Comparison of ENCODE assay signal across 8 mouse cellular contexts in the genomic region with DNA sequence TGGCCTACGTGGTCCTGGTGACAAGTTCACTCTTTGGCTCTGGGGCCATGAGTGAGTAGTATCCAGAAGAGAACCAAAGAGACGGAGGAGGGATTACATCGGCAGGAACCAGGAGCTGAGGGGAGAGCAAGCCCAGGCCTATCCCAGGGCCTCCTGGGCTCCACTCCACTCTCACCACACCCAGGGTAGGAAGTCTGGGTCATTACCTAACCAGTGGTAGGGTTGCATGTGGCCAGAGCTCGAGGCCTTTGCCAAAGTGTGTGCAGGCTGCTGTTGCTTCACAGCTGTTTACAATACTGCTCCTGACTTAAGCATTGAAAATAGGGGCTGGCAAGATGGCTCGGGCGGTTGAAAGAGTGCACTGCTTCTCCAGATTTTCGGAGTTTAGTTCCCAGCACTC. TPM values are rescaled to one million over a fixed set of nuclear protein-coding genes. Genes with fewer than 3 reads are reported as not detected.
DNase-seq lines count a peak whose midpoint lies in the region; ATAC-seq and TF ChIP-seq lines count a peak whose summit lies in the region.

No protein-coding gene starts in this region.

- no peaks in the 10 kb centered on the region for H3K9me3 ChIP-seq in forebrain, embryonic 14.5 days (replicated peaks; ENCODE audit: control insufficient read depth, low read length)
- H3K9me3 ChIP-seq in limb, embryonic 15.5 days = no peaks in the 10 kb centered on the region
- no peaks in the 10 kb centered on the region for H3K9me3 ChIP-seq in midbrain, postnatal 0 days (ENCODE audit: low read length)

- TF ChIP-seq CTCF in midbrain, postnatal 0 days (IDR thresholded peaks at IDR 0.05) = no peak

- H3K4me1 ChIP-seq in forebrain, embryonic 14.5 days (ENCODE audit: control insufficient read depth, insufficient read depth, low read length) = peaks cover 18% of the 10 kb centered on the region
- peaks cover 42% of the 10 kb centered on the region for H3K4me1 ChIP-seq in limb, embryonic 15.5 days
- peaks cover 18% of the 10 kb centered on the region for H3K4me1 ChIP-seq in midbrain, postnatal 0 days (ENCODE audit: insufficient read depth, low read length)

- no peaks in the 10 kb centered on the region for H3K27me3 ChIP-seq in forebrain, embryonic 14.5 days (replicated peaks; ENCODE audit: control insufficient read depth, insufficient read depth, low read length)
- no peaks in the 10 kb centered on the region for H3K27me3 ChIP-seq in limb, embryonic 15.5 days
- no peaks in the 10 kb centered on the region for H3K27me3 ChIP-seq in midbrain, postnatal 0 days (ENCODE audit: insufficient read depth, low read length)

- peaks cover 25% of the 10 kb centered on the region for H3K36me3 ChIP-seq in forebrain, embryonic 14.5 days (ENCODE audit: control insufficient read depth, insufficient read depth, low read length)
- peaks cover 25% of the 10 kb centered on the region for H3K36me3 ChIP-seq in limb, embryonic 15.5 days
- peaks cover 13% of the 10 kb centered on the region for H3K36me3 ChIP-seq in midbrain, postnatal 0 days (ENCODE audit: insufficient read depth, low read length)

- no peak overlapping the region for H3K27ac ChIP-seq in forebrain, embryonic 14.5 days (ENCODE audit: low read depth, low read length)
- H3K27ac ChIP-seq in limb, embryonic 15.5 days = no peak overlapping the region
- no peak overlapping the region for H3K27ac ChIP-seq in midbrain, postnatal 0 days (ENCODE audit: low read depth, low read length)

- 86% methylated on average over 7 of the region's 7 CpGs for WGBS in forebrain, embryonic 14.5 days
- 62% methylated on average over 7 of the region's 7 CpGs for WGBS in limb, embryonic 15.5 days
- WGBS in midbrain, postnatal 0 days = 84% methylated on average over 7 of the region's 7 CpGs

- peak overlapping the region; percentile 100 for H3K4me2 ChIP-seq in forebrain, embryonic 14.5 days (ENCODE audit: low read length)
- H3K4me2 ChIP-seq in limb, embryonic 15.5 days = peak overlapping the region; percentile 98
- peak overlapping the region; percentile 93 for H3K4me2 ChIP-seq in midbrain, postnatal 0 days (ENCODE audit: low read depth, low read length, poor library complexity, severe bottlenecking)

- intact Hi-C loops in left cerebral cortex, postnatal 10 days (cut with DNase I) = loop anchor here (10.0 kb wide), 1 partner anchor 205 kb away; the partner anchor contains the start of gene Gjc2

- 0 out of 2 replicates have a peak overlapping the region, but pooled peaks have one; percentile 99 for H3K4me3 ChIP-seq in forebrain, embryonic 14.5 days (ENCODE audit: low read depth, low read length)
- peak overlapping the region; percentile 98 for H3K4me3 ChIP-seq in limb, embryonic 15.5 days
- H3K4me3 ChIP-seq in midbrain, postnatal 0 days (ENCODE audit: low read depth, low read length) = peak overlapping the region; percentile 94; the same call in 1 of the 2 replicates

- peak overlapping the region; percentile 4 for H3K9ac ChIP-seq in forebrain, embryonic 14.5 days (ENCODE audit: low read length)
- H3K9ac ChIP-seq in limb, embryonic 15.5 days = peak overlapping the region; percentile 24; the same call in 1 of the 2 replicates
- H3K9ac ChIP-seq in midbrain, postnatal 0 days (replicated peaks; ENCODE audit: low read length, poor library complexity, severe bottlenecking) = 0 out of 2 replicates have a peak overlapping the region, but pooled peaks have one; percentile 14

- ATAC-seq in forebrain, embryonic 14.5 days = no peak
- ATAC-seq in limb, embryonic 15.5 days (ENCODE audit: insufficient number of reproducible peaks, low FRiP score, low TSS enrichment, low read depth) = no peak
- no peak for ATAC-seq in midbrain, postnatal 0 days (ENCODE audit: low FRiP score)

- peak; percentile 56 for DNase-seq in adrenal gland, postnatal 14 days
- no peak for DNase-seq in adrenal gland, adult (ENCODE audit: inconsistent age in 2 of 2, low spot score in 1 of 2)
- DNase-seq in 416B (ENCODE audit: low read depth) = peak; percentile 73
- no peak for DNase-seq in forebrain, embryonic 14.5 days (ENCODE audit: low spot score)
- DNase-seq in midbrain, postnatal 0 days (ENCODE audit: low spot score) = no peak
- no peak for DNase-seq in layer of hippocampus, adult 9-10 months (ENCODE audit: low spot score)
- no peak for DNase-seq in left cerebral cortex, postnatal 10 days (ENCODE audit: extremely low spot score in 1 of 2, low spot score in 2 of 2)

RNA-seq across cellular contexts. Expression of gene Trim11, which starts 1.8 kb away (rescaled TPM):
- 25.5 and 29.9 TPM in 2 replicates for total RNA-seq in adrenal gland, postnatal 14 days (2021)
- polyA plus RNA-seq in forebrain, embryonic 14.5 days (2014; fragmentation: Nextera tagmentation; extraction: Ambion mirVana) = 20.7 and 24.0 TPM in 2 replicates
- 20.4 and 23.9 TPM in 2 replicates for polyA plus RNA-seq in limb, embryonic 15.5 days (2015; fragmentation: Nextera tagmentation; extraction: Ambion mirVana)
- 23.7 and 27.8 TPM in 2 replicates for total RNA-seq in midbrain, postnatal 0 days (2014; rRNA removed)
- 15.2 and 16.5 TPM in 2 replicates for polyA plus RNA-seq in midbrain, postnatal 0 days (2015; fragmentation: Nextera tagmentation; extraction: Ambion mirVana)
- 10 to 100 TPM; 22.0 to 22.7 TPM for total RNA-seq in left cerebral cortex, postnatal 10 days (2021)

RNA-seq across cellular contexts. Expression of gene Hist3h2a, which starts 25.2 kb away (rescaled TPM):
- total RNA-seq in adrenal gland, postnatal 14 days (2021) = 24.4 and 26.8 TPM in 2 replicates
- polyA plus RNA-seq in forebrain, embryonic 14.5 days (2014; fragmentation: Nextera tagmentation; extraction: Ambion mirVana) = 149 and 151 TPM in 2 replicates
- 24.8 and 26.9 TPM in 2 replicates for polyA plus RNA-seq in limb, embryonic 15.5 days (2015; fragmentation: Nextera tagmentation; extraction: Ambion mirVana)
- 163 and 242 TPM in 2 replicates for total RNA-seq in midbrain, postnatal 0 days (2014; rRNA removed)
- 42.0 and 46.2 TPM in 2 replicates for polyA plus RNA-seq in midbrain, postnatal 0 days (2015; fragmentation: Nextera tagmentation; extraction: Ambion mirVana)
- 10 to 100 TPM; 66.5 to 67.4 TPM for total RNA-seq in left cerebral cortex, postnatal 10 days (2021)

RNA-seq across cellular contexts. Expression of gene Trim17, which starts 25.2 kb away (rescaled TPM):
- total RNA-seq in adrenal gland, postnatal 14 days (2021) = 0.11 TPM in 1 of 2 replicates, not detected in the other
- polyA plus RNA-seq in forebrain, embryonic 14.5 days (2014; fragmentation: Nextera tagmentation; extraction: Ambion mirVana) = 1.3 and 1.9 TPM in 2 replicates
- 0.60 and 0.62 TPM in 2 replicates for polyA plus RNA-seq in limb, embryonic 15.5 days (2015; fragmentation: Nextera tagmentation; extraction: Ambion mirVana)
- 2.2 and 6.2 TPM in 2 replicates for total RNA-seq in midbrain, postnatal 0 days (2014; rRNA removed)
- 0.67 and 0.72 TPM in 2 replicates for polyA plus RNA-seq in midbrain, postnatal 0 days (2015; fragmentation: Nextera tagmentation; extraction: Ambion mirVana)
- total RNA-seq in left cerebral cortex, postnatal 10 days (2021) = 1 to 10 TPM; 2.8 to 3.7 TPM

RNA-seq across cellular contexts. Expression of gene Hist3h2ba, which starts 30.9 kb away (rescaled TPM):
- total RNA-seq in adrenal gland, postnatal 14 days (2021) = 16.4 and 23.5 TPM in 2 replicates
- polyA plus RNA-seq in forebrain, embryonic 14.5 days (2014; fragmentation: Nextera tagmentation; extraction: Ambion mirVana) = 279 and 359 TPM in 2 replicates
- 12.6 and 31.7 TPM in 2 replicates for polyA plus RNA-seq in limb, embryonic 15.5 days (2015; fragmentation: Nextera tagmentation; extraction: Ambion mirVana)
- total RNA-seq in midbrain, postnatal 0 days (2014; rRNA removed) = 552 and 1,117 TPM in 2 replicates
- 114 and 126 TPM in 2 replicates for polyA plus RNA-seq in midbrain, postnatal 0 days (2015; fragmentation: Nextera tagmentation; extraction: Ambion mirVana)
- 100 to 1,000 TPM; 172 to 180 TPM for total RNA-seq in left cerebral cortex, postnatal 10 days (2021)

RNA-seq across cellular contexts. Expression of gene Rnf187, which starts 40.9 kb away (rescaled TPM):
- 147 and 153 TPM in 2 replicates for total RNA-seq in adrenal gland, postnatal 14 days (2021)
- 457 and 463 TPM in 2 replicates for polyA plus RNA-seq in forebrain, embryonic 14.5 days (2014; fragmentation: Nextera tagmentation; extraction: Ambion mirVana)
- 202 and 230 TPM in 2 replicates for polyA plus RNA-seq in limb, embryonic 15.5 days (2015; fragmentation: Nextera tagmentation; extraction: Ambion mirVana)
- total RNA-seq in midbrain, postnatal 0 days (2014; rRNA removed) = 925 and 964 TPM in 2 replicates
- polyA plus RNA-seq in midbrain, postnatal 0 days (2015; fragmentation: Nextera tagmentation; extraction: Ambion mirVana) = 700 and 703 TPM in 2 replicates
- 100 to 1,000 TPM; 471 to 480 TPM for total RNA-seq in left cerebral cortex, postnatal 10 days (2021)

Comparison
In these comparisons a context has a peak if more than half of its experiments do, and no peak if none do; other contexts are left out.
1. DNase-seq: peak in adrenal gland, postnatal 14 days (single experiment) and 416B (single experiment); none in adrenal gland, adult (0 of 2), forebrain, embryonic 14.5 days (single experiment), midbrain, postnatal 0 days (single experiment), layer of hippocampus, adult 9-10 months (single experiment) and left cerebral cortex, postnatal 10 days (0 of 2).
2. Peak in every context shown above with its lines, with median percentiles within 50 percentile points of each other: H3K4me2 ChIP-seq, H3K4me3 ChIP-seq and H3K9ac ChIP-seq.